Mouse (Mus musculus): Measurements from ENCODE around the gene Exoc7. TPM values are rescaled to one million over a fixed set of nuclear protein-coding genes. Genes with fewer than 3 reads are reported as not detected.
A peak's percentile ranks its signal among the peaks of the same experiment; 100 is the strongest.
"Not testable (repeated sequence)": the region's sequence is repeated elsewhere in the genome, so short reads cannot be mapped to it uniquely, and the experiment has no call there.

The Exoc7 gene
- total RNA-seq, 1 experiment = 26.4 TPM

GRCm38 (mm10) chr11:116282912-116283521 is 24.0 kb downstream of the Exoc7 start:
- Histone ChIP-seq H3K27ac (ENCODE audit: insufficient read depth, low read depth, low read length, poor library complexity, severe bottlenecking) (no peak overlapping the region), H3K4me1 (ENCODE audit: control insufficient read depth in 2 of 2, insufficient read depth in 2 of 2, low read length in 2 of 2, poor library complexity in 1 of 2) (peaks cover 5 to 10% of the 10 kb centered on the region in 2 experiments; a peak in 2 of 4 replicates), H3K4me3 (ENCODE audit: insufficient read depth in 1 of 2, low read depth in 1 of 2, low read length in 2 of 2, poor library complexity in 1 of 2, severe bottlenecking in 1 of 2) (peak overlapping the region; percentile 43 to 56), H3K9me3 (ENCODE audit: control insufficient read depth, insufficient read depth, low read depth, low read length) (no peaks in the 10 kb centered on the region), H3K36me3 (ENCODE audit: control insufficient read depth, insufficient read depth, low read length, poor library complexity, severe bottlenecking) (no peaks in the 10 kb centered on the region), H3K9ac (ENCODE audit: insufficient read depth, low read depth, low read length, poor library complexity, severe bottlenecking) (no peak overlapping the region; the same call in 1 of the 2 replicates)
- in situ Hi-C loops (cut with MboI; ENCODE audit: low sequenced_read_pairs in 2 of 2, unreplicated experiment in 2 of 2) = no loop called here
- TF ChIP-seq CHD2 (IDR thresholded peaks at IDR 0.05; ENCODE audit: low read depth, low read length) = no peak
- TF ChIP-seq MAFK (IDR thresholded peaks at IDR 0.05; ENCODE audit: insufficient read depth, low read depth, low read length) = no peak
- no peak for TF ChIP-seq ZC3H11A (IDR thresholded peaks at IDR 0.05; ENCODE audit: borderline replicate concordance, low read depth, low read length)
- no peak for TF ChIP-seq HCFC1 (IDR thresholded peaks at IDR 0.05; ENCODE audit: borderline replicate concordance, insufficient read depth, low read length)
- no peak for TF ChIP-seq ZNF384 (IDR thresholded peaks at IDR 0.05; ENCODE audit: low read depth, low read length)
- no peak for DNase-seq (ENCODE audit: low read depth, low spot score)

GRCm38 (mm10) chr11:116282089-116282488 is 24.9 kb downstream of the Exoc7 start:
- Histone ChIP-seq H3K9ac (ENCODE audit: insufficient read depth, low read depth, low read length, poor library complexity, severe bottlenecking) (no peak overlapping the region), H3K4me1 (ENCODE audit: control insufficient read depth in 2 of 2, insufficient read depth in 2 of 2, low read length in 2 of 2, poor library complexity in 1 of 2) (peaks cover 5 to 9% of the 10 kb centered on the region in 2 experiments; a peak in 2 of 4 replicates), H3K4me3 (ENCODE audit: insufficient read depth in 1 of 2, low read depth in 1 of 2, low read length in 2 of 2, poor library complexity in 1 of 2, severe bottlenecking in 1 of 2) (peak overlapping the region; percentile 58 to 61; a peak in 3 of 4 replicates), H3K9me3 (ENCODE audit: control insufficient read depth, insufficient read depth, low read depth, low read length) (no peaks in the 10 kb centered on the region), H3K27ac (ENCODE audit: insufficient read depth, low read depth, low read length, poor library complexity, severe bottlenecking) (no peak overlapping the region), H3K36me3 (ENCODE audit: control insufficient read depth, insufficient read depth, low read length, poor library complexity, severe bottlenecking) (no peaks in the 10 kb centered on the region)
- DNase-seq (ENCODE audit: low read depth, low spot score) = no peak
- in situ Hi-C loops (cut with MboI; ENCODE audit: low sequenced_read_pairs in 2 of 2, unreplicated experiment in 2 of 2) = no loop called here
- TF ChIP-seq CHD2 (IDR thresholded peaks at IDR 0.05; ENCODE audit: low read depth, low read length) (no peak), HCFC1 (IDR thresholded peaks at IDR 0.05; ENCODE audit: borderline replicate concordance, insufficient read depth, low read length) (no peak), MAFK (IDR thresholded peaks at IDR 0.05; ENCODE audit: insufficient read depth, low read depth, low read length) (no peak), ZC3H11A (IDR thresholded peaks at IDR 0.05; ENCODE audit: borderline replicate concordance, low read depth, low read length) (no peak), ZNF384 (IDR thresholded peaks at IDR 0.05; ENCODE audit: low read depth, low read length) (no peak)

GRCm38 (mm10) chr11:116281671-116282070 is 25.4 kb downstream of the Exoc7 start:
- TF ChIP-seq ZNF384 (IDR thresholded peaks at IDR 0.05; ENCODE audit: low read depth, low read length) (no peak), MAFK (IDR thresholded peaks at IDR 0.05; ENCODE audit: insufficient read depth, low read depth, low read length) (no peak), CHD2 (IDR thresholded peaks at IDR 0.05; ENCODE audit: low read depth, low read length) (no peak), ZC3H11A (IDR thresholded peaks at IDR 0.05; ENCODE audit: borderline replicate concordance, low read depth, low read length) (no peak), HCFC1 (IDR thresholded peaks at IDR 0.05; ENCODE audit: borderline replicate concordance, insufficient read depth, low read length) (no peak)
- no peak overlapping the region for H3K27ac ChIP-seq (ENCODE audit: insufficient read depth, low read depth, low read length, poor library complexity, severe bottlenecking)
- peak; percentile 31 for DNase-seq (ENCODE audit: low read depth, low spot score)
- peaks cover 5 to 9% of the 10 kb centered on the region in 2 experiments; a peak in 2 of 4 replicates for H3K4me1 ChIP-seq (ENCODE audit: control insufficient read depth in 2 of 2, insufficient read depth in 2 of 2, low read length in 2 of 2, poor library complexity in 1 of 2)
- peak overlapping the region; percentile 58 to 61 for H3K4me3 ChIP-seq (ENCODE audit: insufficient read depth in 1 of 2, low read depth in 1 of 2, low read length in 2 of 2, poor library complexity in 1 of 2, severe bottlenecking in 1 of 2)
- H3K9ac ChIP-seq (ENCODE audit: insufficient read depth, low read depth, low read length, poor library complexity, severe bottlenecking) = peak overlapping the region; percentile 2; the same call in 1 of the 2 replicates
- in situ Hi-C loops (cut with MboI; ENCODE audit: low sequenced_read_pairs in 2 of 2, unreplicated experiment in 2 of 2) = no loop called here
- no peaks in the 10 kb centered on the region for H3K36me3 ChIP-seq (ENCODE audit: control insufficient read depth, insufficient read depth, low read length, poor library complexity, severe bottlenecking)
- H3K9me3 ChIP-seq (ENCODE audit: control insufficient read depth, insufficient read depth, low read depth, low read length) = no peaks in the 10 kb centered on the region

- peaks cover 5 to 9% of the 10 kb centered on the region in 2 experiments; a peak in 2 of 4 replicates for H3K4me1 ChIP-seq (ENCODE audit: control insufficient read depth in 2 of 2, insufficient read depth in 2 of 2, low read length in 2 of 2, poor library complexity in 1 of 2)
- in situ Hi-C loops (cut with MboI; ENCODE audit: low sequenced_read_pairs in 2 of 2, unreplicated experiment in 2 of 2) = no loop called here
- no peak within 1 kb of the TSS for H3K27ac ChIP-seq (ENCODE audit: insufficient read depth, low read depth, low read length, poor library complexity, severe bottlenecking)
- H3K9ac ChIP-seq (ENCODE audit: insufficient read depth, low read depth, low read length, poor library complexity, severe bottlenecking) = peak within 1 kb of the TSS; percentile 2; the same call in 1 of the 2 replicates
- H3K36me3 ChIP-seq (ENCODE audit: control insufficient read depth, insufficient read depth, low read length, poor library complexity, severe bottlenecking) = no peaks in the 10 kb centered on the region
- no peak for TF ChIP-seq ZC3H11A (IDR thresholded peaks at IDR 0.05; ENCODE audit: borderline replicate concordance, low read depth, low read length)
- peak; percentile 73 for TF ChIP-seq ZNF384 (IDR thresholded peaks at IDR 0.05; ENCODE audit: low read depth, low read length)
- peak within 1 kb of the TSS; percentile 58 to 61 for H3K4me3 ChIP-seq (ENCODE audit: insufficient read depth in 1 of 2, low read depth in 1 of 2, low read length in 2 of 2, poor library complexity in 1 of 2, severe bottlenecking in 1 of 2)
- DNase-seq (ENCODE audit: low read depth, low spot score) = peak; percentile 15
- H3K9me3 ChIP-seq (ENCODE audit: control insufficient read depth, insufficient read depth, low read depth, low read length) = no peaks in the 10 kb centered on the region
Observed at GRCm38 (mm10) chr11:116280751-116281663, 26.0 kb downstream of the Exoc7 start, which contains the start of gene Galr2. TSS of gene Galr2 (plus strand) at chr11:116280939.

GRCm38 (mm10) chr11:116277184-116277583 is 29.8 kb downstream of the Exoc7 start:
- in situ Hi-C loops (cut with MboI; ENCODE audit: low sequenced_read_pairs in 2 of 2, unreplicated experiment in 2 of 2); H3K36me3 ChIP-seq (ENCODE audit: control insufficient read depth, insufficient read depth, low read length, poor library complexity, severe bottlenecking); H3K4me1 ChIP-seq (ENCODE audit: control insufficient read depth in 2 of 2, insufficient read depth in 2 of 2, low read length in 2 of 2, poor library complexity in 1 of 2); DNase-seq (ENCODE audit: low read depth, low spot score); H3K9ac ChIP-seq (ENCODE audit: insufficient read depth, low read depth, low read length, poor library complexity, severe bottlenecking); H3K9me3 ChIP-seq (ENCODE audit: control insufficient read depth, insufficient read depth, low read depth, low read length); H3K27ac ChIP-seq (ENCODE audit: insufficient read depth, low read depth, low read length, poor library complexity, severe bottlenecking); H3K4me3 ChIP-seq (ENCODE audit: insufficient read depth in 1 of 2, low read depth in 1 of 2, low read length in 2 of 2, poor library complexity in 1 of 2, severe bottlenecking in 1 of 2): not testable (repeated sequence)
